Mouse (Mus musculus) layer of hippocampus, postnatal 10 days (tissue): Measurements from ENCODE around the gene Stk10. TPM values are rescaled to one million over a fixed set of nuclear protein-coding genes. Genes with fewer than 3 reads are reported as not detected.
A peak's percentile ranks its signal among the peaks of the same experiment; 100 is the strongest.

ENCODE experiments used
- DNase-seq, 2 experiments: peaks; one replicate each; pipeline ENCODE4 v3.0.0; 2021; ENCODE audit warnings: low spot score in 2 of 2
- total RNA-seq, 2 experiments: library from RNA; stranded (reverse); gene quantifications; 2 replicates each; pipeline ENCODE4 v1.2.3; 2021

The Stk10 gene
- total RNA-seq, 2 experiments from 2014 or later: 6.3 to 9.4 TPM

DNA sequence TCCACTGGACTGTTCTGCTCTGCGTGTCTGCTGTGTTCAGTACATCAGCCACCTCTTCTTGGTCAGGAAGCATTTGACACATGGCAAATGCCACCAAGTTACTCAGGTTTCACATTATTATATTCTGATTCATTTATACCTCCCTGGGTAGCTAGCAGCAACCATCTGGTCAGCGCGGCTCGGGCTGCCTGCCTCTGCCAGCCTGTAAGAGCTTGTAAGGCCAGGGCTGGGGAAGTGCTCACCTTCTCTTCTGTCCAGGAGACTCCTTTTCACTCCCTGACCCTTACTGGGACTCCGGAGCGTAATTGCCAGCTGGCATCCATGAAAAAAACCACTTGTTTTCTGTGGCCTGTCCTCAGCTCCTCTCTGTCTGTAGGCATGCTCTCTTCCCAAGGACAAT is 16.1 kb downstream of the Stk10 start:
- no peak for DNase-seq

- DNase-seq: no peak
These were observed 17.0 kb downstream of the Stk10 start for GRCm38 (mm10) chr11:32550102-32550501.

- no peak for DNase-seq
These were observed 18.0 kb downstream of the Stk10 start for GRCm38 (mm10) chr11:32551056-32551455.

- DNase-seq: peak in 1 of 2 experiments; percentile 42
These were observed 18.6 kb downstream of the Stk10 start for GRCm38 (mm10) chr11:32551579-32552297.

DNA sequence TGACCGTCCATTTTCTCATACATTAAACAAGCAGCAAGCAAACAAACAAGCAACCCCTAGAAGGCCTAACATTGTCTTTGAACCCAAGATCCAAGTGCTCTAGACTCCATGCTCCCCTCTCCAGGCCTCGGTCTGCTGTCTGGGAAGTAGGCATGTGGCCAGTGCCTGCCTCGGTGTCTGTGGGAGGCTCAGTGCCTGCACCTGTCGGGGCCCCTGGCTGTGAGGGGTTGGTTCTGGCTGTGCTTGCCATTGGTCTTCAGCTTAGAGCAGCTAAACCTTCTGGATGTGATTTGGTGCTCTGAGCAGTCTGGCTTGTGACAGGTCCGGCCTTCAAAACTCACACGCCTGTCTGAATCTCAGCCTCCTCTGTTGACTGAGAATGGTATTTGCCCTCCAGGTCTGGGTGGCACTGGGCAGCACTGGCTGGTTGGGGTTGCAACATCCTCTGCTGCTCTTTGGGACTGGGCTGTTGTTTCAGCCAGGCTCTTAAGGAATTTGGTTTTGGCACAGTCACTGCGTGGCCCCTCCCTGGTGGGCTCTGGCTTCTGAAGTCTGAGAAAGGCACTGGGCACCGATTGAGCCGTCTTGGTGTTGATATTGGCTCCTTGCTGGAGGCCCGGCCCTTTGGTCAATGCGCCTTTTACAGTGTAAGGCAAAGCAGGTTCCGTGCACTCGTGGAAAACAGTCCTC is 19.4 kb downstream of the Stk10 start:
- DNase-seq: no peak

DNA sequence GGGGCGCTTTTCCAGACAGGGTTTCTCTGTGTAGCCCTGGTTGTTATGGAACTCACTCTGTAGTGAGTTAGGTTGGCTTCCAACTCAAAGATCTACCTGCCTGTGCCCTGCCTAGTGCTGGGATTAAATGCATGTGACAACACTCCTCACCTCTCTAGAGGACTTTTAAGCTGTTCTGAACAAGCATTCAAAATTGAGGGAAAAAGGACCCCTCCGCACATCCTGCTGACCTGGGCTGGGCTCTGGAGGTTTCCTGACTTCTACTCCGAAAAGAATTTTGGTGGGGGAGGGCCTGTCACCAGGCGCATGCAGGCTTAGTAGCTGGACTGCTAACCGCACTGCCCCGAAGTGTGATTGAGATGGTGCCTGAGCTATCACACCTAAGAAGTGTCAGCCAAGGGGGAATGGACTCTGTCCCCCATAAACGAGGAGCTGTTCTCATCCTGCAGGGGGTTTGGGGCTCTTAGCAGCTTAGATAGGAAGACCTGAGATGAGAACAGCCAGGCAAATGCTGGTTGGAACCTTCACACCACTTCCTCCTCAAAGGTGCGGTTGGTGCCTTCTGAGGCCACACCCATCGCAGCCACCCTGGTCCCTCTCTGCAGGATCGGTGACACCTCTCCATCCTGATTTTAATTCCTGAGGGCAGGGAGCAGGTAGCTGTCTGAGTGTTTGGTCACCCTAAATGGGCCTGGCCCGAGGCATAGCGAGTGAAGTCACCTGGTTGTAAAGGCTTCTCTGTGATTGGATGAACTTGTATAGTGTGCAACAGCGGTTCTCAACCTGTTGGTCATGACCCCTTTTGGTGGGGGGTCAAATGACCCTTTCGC is 20.4 kb downstream of the Stk10 start:
- no peak for DNase-seq

GRCm38 (mm10) chr11:32554141-32555091 is 21.3 kb downstream of the Stk10 start:
- no peak for DNase-seq

- DNase-seq: no peak
These were observed 22.1 kb downstream of the Stk10 start for GRCm38 (mm10) chr11:32555103-32555689.

- DNase-seq: no peak
These were observed 23.4 kb downstream of the Stk10 start for GRCm38 (mm10) chr11:32556333-32556990.

DNA sequence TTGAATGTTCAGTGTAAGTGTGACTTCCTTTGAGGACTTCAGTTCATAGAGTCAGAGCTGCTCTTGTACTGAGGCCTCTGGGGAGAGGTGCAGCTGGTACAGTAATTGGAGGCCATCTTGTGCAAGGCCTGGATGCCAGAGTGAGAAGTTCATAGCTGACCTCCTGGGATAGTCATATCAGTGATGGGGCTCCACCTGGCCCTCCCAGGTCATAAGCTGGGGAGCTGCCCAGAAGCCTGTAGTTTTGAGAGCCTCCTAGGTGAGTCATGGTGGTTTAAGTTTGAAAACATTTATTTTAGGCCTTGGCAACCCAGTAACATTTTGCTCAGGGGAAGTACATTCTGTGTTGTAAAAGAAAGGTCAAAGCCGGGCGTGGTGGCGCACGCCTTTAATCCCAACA is 24.9 kb downstream of the Stk10 start:
- DNase-seq: no peak

- DNase-seq: no peak
These were observed 25.6 kb downstream of the Stk10 start for GRCm38 (mm10) chr11:32558677-32559076.

DNA sequence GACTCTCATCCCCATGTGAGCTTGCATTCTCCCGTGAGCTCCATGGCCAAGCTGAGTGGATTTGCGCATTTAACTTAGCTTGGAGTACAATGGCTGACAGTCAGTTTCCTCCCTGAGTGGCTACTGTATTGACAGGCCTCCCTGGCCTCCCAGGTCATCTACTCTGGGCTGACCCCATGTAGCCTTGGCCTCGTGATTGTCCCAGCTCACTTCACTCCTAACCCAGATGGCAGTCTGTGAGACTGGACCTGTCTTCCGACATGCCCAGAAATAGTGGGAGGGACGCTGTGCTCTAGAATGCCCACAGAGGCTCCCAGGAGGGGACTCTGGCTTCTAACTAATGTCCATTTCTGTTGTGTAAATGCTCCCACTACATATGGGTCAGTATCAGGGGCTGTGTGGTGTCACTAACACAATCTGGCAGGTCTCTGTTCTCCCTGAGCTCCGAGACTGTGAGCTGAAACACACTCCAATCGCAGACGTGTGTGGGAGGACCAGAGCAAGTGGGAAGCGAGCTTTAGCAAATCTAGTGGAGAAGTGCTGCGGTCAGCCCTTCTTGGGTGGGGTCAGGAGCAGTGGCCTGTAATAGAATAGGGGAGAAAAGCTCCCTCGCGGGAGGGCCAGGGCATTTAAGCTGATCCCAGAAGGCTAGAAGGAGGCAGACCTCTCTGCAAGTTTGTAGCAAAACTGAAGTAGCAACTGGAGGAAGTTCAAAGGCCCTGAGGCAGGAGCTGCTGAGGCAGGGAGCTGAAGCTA is 27.1 kb downstream of the Stk10 start:
- DNase-seq: no peak

- no peak for DNase-seq
These were observed 28.6 kb downstream of the Stk10 start for GRCm38 (mm10) chr11:32561465-32562355.

GRCm38 (mm10) chr11:32562706-32563105 is 29.6 kb downstream of the Stk10 start:
- no peak for DNase-seq

DNA sequence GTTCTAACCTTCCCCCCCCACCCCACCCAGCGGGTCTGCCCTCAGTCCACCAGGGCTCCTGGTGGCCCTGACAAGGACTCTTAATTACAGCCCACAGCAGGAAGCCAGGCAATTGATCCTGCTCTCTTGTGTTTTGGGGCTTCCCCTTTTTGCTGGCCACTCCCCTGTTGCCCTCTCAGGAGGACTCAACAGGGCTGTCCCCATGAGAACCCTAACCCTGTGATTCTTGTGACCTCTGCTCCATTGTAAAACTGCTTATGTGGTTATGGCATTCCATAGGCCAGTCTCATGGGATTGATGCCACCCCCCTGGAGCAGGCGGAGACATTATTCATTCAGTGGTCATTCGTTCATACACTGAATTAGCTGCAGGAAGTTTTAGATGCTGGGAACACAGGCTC is 30.6 kb downstream of the Stk10 start:
- DNase-seq: no peak

GRCm38 (mm10) chr11:32564629-32565028 is 31.5 kb downstream of the Stk10 start:
- DNase-seq: no peak

- DNase-seq: no peak
These were observed 32.0 kb downstream of the Stk10 start for GRCm38 (mm10) chr11:32565088-32565487.

DNA sequence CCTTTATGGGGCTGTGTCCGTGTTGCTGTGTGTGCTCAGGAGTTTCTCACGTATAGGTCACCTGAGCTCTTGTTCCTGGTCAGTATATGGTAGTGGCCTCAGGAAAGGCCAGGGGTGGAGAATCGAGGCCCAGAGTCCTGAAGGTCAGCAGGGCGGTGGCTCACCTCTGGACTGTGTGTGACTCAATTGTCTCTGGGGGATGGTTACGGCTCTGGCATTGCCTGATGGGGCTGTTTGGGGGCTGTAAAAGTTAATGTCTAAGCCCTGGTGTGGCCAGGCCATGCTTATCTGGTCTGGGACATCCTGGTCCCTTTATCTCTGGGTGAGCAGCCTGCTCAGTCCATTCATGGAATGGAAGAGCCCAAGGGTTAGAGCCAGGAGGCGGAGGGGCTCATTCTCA is 33.1 kb downstream of the Stk10 start:
- DNase-seq: no peak
